Mouse (Mus musculus) small intestine, adult 2 months (tissue): Measurements from ENCODE around the gene Ankrd13b.

Source experiments
- CTCF ChIP-seq: fragments of 200-500 bp; IDR thresholded peaks from 2 replicates; pipeline ENCODE4 v1.5.1; 2012; ENCODE audit warnings: low read depth, mild to moderate bottlenecking, control low read depth, inconsistent platforms, low read length, moderate library complexity, mixed read lengths; ENCODE audit not compliant: insufficient replicate concordance, insufficient read length; ENCODE audit errors: extremely low read depth
- POLR2A ChIP-seq: fragments of 200-500 bp; IDR thresholded peaks from 2 replicates; pipeline ENCODE4 v1.6.1; 2012; ENCODE audit warnings: low read depth, mild to moderate bottlenecking, control low read depth, inconsistent platforms, low read length, moderate library complexity

DNA sequence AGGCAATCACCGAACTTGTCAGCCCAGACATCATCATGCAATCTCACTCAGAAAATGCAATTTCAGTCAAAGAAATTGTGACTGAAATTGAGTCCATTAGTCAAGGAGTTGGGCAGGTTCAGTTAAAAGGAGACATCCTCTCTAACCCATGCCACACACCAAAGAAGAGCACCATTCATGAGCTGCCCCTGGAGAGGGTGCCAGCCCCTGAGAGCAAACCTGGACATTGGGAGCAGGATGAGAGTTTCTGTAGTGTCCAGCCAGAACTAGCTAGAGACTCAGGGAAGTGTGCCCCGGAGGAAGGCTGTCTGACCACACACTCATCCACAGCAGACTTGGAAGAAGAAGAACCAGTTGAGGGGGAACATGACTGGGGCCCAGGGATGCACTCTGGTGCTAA lies 36.1 kb downstream of the Ankrd13b start:
- TF ChIP-seq POLR2A (no peak), CTCF (no peak)
